Mouse (Mus musculus) small intestine, adult 2 months (tissue): Measurements from ENCODE around the gene Pdlim4.

Experiments used
- CTCF ChIP-seq: fragments of 200-500 bp; IDR thresholded peaks from 2 replicates; pipeline ENCODE4 v1.5.1; 2012; ENCODE audit warnings: low read depth, mild to moderate bottlenecking, control low read depth, inconsistent platforms, low read length, moderate library complexity, mixed read lengths; ENCODE audit not compliant: insufficient replicate concordance, insufficient read length; ENCODE audit errors: extremely low read depth
- POLR2A ChIP-seq: fragments of 200-500 bp; IDR thresholded peaks from 2 replicates; pipeline ENCODE4 v1.6.1; 2012; ENCODE audit warnings: low read depth, mild to moderate bottlenecking, control low read depth, inconsistent platforms, low read length, moderate library complexity

- TF ChIP-seq POLR2A (no peak), CTCF (no peak)
These were observed 46.5 kb upstream of the Pdlim4 start for GRCm38 (mm10) chr11:54115301-54115700.
